Mouse (Mus musculus) midbrain, embryonic 10.5 days (tissue): ENCODE results near the gene Selplg. TPM values are rescaled to one million over a fixed set of nuclear protein-coding genes. Genes with fewer than 3 reads are reported as not detected.
A peak's percentile ranks its signal among the peaks of the same experiment; 100 is the strongest.

ENCODE experiments used
- DNase-seq: peaks from one replicate; pipeline ENCODE4 v3.0.0-alpha.2; 2017; ENCODE audit warnings: low spot score
- H3K27ac ChIP-seq: fragments of 300-500 bp; sonication (generic); replicated peaks from 2 replicates; pipeline ENCODE4 v1.5.1; 2016; ENCODE audit warnings: mild to moderate bottlenecking
- H3K27me3 ChIP-seq: fragments of 300-500 bp; sonication (generic); 2 replicates; pipeline ENCODE4 v1.6.1; 2016; ENCODE audit warnings: low read depth, mild to moderate bottlenecking; ENCODE audit not compliant: poor library complexity, severe bottlenecking
- H3K36me3 ChIP-seq: fragments of 300-500 bp; sonication (generic); 2 replicates; pipeline ENCODE4 v1.6.1; 2016; ENCODE audit warnings: mild to moderate bottlenecking, moderate library complexity
- H3K4me1 ChIP-seq: fragments of 300-500 bp; sonication (generic); 2 replicates; pipeline ENCODE4 v1.6.1; 2016
- H3K4me3 ChIP-seq: fragments of 300-500 bp; sonication (generic); 2 replicates; pipeline ENCODE4 v1.5.1; 2016; ENCODE audit warnings: mild to moderate bottlenecking, moderate library complexity
- H3K9me3 ChIP-seq: fragments of 300-500 bp; sonication (generic); replicated peaks from 2 replicates; pipeline ENCODE4 v1.6.1; 2016; ENCODE audit warnings: mild to moderate bottlenecking
- WGBS: fragments of 180-500 bp; shearing (Covaris S2); methylation state at CpG from one replicate; pipeline ENCODE4 v1.1.7; 2016; 5-methylcytosine and 5-hydroxymethylcytosine counted together
- polyA plus RNA-seq: library from polyadenylated mRNA; unstranded; fragments of >200 nt; fragmentation: Nextera tagmentation; extraction: Ambion mirVana; gene quantifications from 2 replicates; pipeline ENCODE4 v1.2.1, GENCODE M21; 2016

Gene Selplg
- 0.77 and 1.5 TPM in 2 replicates for polyA plus RNA-seq

DNA sequence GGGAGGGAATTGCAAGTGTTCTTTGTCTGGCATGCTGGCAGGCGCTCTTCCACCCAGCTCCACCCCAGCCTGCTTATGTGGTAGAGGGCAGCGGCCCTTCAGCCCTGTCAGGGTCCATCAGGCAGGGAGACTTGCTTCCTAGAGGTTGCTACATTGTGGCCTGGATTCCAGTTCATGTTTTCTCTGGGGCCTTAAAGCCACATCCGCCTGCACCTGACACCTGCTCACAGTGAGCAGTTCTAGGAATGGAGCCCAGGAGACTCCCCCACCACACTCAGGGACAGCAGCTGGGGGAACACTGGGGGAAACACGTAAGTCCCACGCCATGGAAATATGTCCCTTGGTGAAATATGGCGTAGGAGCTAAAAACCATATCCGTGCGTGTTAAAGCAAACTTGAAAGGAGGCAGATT is at the start of gene Selplg:
TSS of gene Selplg (minus strand) at position 155 of the 412 bp plus-strand sequence.
- Histone ChIP-seq H3K27ac (peak within 1 kb of the TSS; percentile 39; the same call in 1 of the 2 replicates), H3K4me3 (no peak within 1 kb of the TSS), H3K9me3 (no peaks in the 10 kb centered on the region), H3K4me1 (peaks cover 13% of the 10 kb centered on the region), H3K27me3 (no peaks in the 10 kb centered on the region), H3K36me3 (no peaks in the 10 kb centered on the region)
- no peak for DNase-seq
- WGBS, result 51% methylated on average over 8 of the region's 8 CpGs

DNA sequence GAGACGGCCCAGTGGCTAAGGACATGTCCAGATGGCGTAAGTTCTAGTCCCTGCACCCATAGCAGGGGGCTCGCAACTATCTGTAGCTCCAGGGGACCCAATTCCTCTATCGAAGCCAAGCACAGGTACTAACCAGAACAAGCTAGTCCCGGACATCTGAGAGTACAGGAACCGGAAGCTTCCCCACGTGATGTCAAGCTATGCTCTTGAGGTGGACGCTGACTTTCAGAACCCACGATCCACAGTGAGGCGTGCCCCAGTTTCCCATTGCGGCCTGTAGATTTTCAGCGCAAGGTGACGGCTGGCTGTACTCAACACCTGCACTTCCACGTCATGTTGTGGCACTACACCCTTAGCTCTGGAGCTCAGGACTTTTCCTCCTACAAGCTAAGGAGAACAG is 48.7 kb upstream of the Selplg start:
- no peak for DNase-seq
- H3K27ac ChIP-seq, result no peak overlapping the region
- H3K36me3 ChIP-seq, result peaks cover 63% of the 10 kb centered on the region
- H3K4me3 ChIP-seq, result no peak overlapping the region
- WGBS, result 95% methylated on average over 14 of the region's 14 CpGs
- H3K4me1 ChIP-seq, result peaks cover 49% of the 10 kb centered on the region
- H3K9me3 ChIP-seq, result no peaks in the 10 kb centered on the region
- no peaks in the 10 kb centered on the region for H3K27me3 ChIP-seq

GRCm38 (mm10) chr5:113878943-113879617 is 46.6 kb upstream of the Selplg start:
- 93% methylated on average over 17 of the region's 17 CpGs for WGBS
- Histone ChIP-seq H3K4me1 (peaks cover 49% of the 10 kb centered on the region), H3K27ac (no peak overlapping the region), H3K9me3 (no peaks in the 10 kb centered on the region), H3K27me3 (no peaks in the 10 kb centered on the region), H3K36me3 (peaks cover 81% of the 10 kb centered on the region), H3K4me3 (no peak overlapping the region)
- DNase-seq, result no peak

GRCm38 (mm10) chr5:113877565-113877964 is 45.1 kb upstream of the Selplg start:
- H3K27ac ChIP-seq, result no peak overlapping the region
- peaks cover 79% of the 10 kb centered on the region for H3K36me3 ChIP-seq
- no peak for DNase-seq
- 80% methylated on average over 3 of the region's 3 CpGs for WGBS
- no peaks in the 10 kb centered on the region for H3K9me3 ChIP-seq
- no peak overlapping the region for H3K4me3 ChIP-seq
- H3K27me3 ChIP-seq, result no peaks in the 10 kb centered on the region
- peaks cover 49% of the 10 kb centered on the region for H3K4me1 ChIP-seq

DNA sequence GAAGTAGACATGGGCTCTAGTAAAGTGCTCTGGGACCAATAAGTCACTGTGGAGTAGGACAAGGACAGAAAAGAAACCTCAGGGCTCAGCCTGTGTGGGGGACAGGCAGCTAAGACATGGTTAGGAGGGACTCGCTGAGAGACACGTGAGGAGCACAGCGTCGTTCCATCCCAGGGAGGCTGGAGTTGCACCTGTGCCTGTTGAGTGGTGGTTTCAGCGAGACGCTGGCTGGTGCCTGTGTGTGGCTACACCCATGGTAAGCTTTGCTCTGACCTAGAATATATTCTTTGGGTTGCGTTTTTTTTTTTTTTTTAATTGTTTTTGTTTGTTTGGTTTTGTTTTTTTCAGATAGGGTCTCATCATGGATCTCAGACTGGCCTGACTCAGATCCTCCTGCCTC is 43.7 kb upstream of the Selplg start:
- Histone ChIP-seq H3K27me3 (no peaks in the 10 kb centered on the region), H3K27ac (peak overlapping the region; percentile 55), H3K36me3 (peaks cover 65% of the 10 kb centered on the region), H3K9me3 (no peaks in the 10 kb centered on the region), H3K4me3 (no peak overlapping the region), H3K4me1 (peaks cover 55% of the 10 kb centered on the region)
- WGBS, result 95% methylated on average over 7 of the region's 7 CpGs
- no peak for DNase-seq

DNA sequence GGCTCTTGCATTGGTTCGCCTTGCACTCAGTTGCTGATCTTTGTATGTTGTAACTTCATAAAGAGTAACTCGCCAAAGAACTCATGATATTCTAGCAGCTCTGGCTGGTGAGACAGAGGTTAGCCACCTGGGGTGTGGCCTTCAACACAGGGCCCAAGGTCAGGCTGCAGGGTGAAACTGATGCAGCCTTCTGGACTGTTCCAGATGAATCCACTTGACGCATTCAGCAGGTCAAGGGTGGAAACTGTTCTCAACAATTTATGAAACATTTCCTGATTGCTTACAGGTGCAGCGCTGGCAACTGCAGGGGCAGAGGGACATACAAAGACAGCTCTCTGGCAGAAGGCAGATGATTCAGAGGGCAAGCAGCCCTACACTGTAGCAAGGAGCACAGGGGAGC is 43.2 kb upstream of the Selplg start:
- Histone ChIP-seq H3K4me1 (peaks cover 61% of the 10 kb centered on the region), H3K27me3 (no peaks in the 10 kb centered on the region), H3K27ac (peak overlapping the region; percentile 55), H3K9me3 (no peaks in the 10 kb centered on the region), H3K36me3 (peaks cover 60% of the 10 kb centered on the region), H3K4me3 (no peak overlapping the region)
- WGBS, result 88% methylated on average over 4 of the region's 4 CpGs
- DNase-seq, result no peak

GRCm38 (mm10) chr5:113874063-113875024 is 41.9 kb upstream of the Selplg start:
- Histone ChIP-seq H3K4me3 (peak overlapping the region; percentile 31), H3K36me3 (peaks cover 47% of the 10 kb centered on the region), H3K27ac (peak overlapping the region; percentile 95), H3K4me1 (peaks cover 67% of the 10 kb centered on the region), H3K9me3 (no peaks in the 10 kb centered on the region), H3K27me3 (no peaks in the 10 kb centered on the region)
- WGBS, result 65% methylated on average over 19 of the region's 19 CpGs
- DNase-seq, result no peak

DNA sequence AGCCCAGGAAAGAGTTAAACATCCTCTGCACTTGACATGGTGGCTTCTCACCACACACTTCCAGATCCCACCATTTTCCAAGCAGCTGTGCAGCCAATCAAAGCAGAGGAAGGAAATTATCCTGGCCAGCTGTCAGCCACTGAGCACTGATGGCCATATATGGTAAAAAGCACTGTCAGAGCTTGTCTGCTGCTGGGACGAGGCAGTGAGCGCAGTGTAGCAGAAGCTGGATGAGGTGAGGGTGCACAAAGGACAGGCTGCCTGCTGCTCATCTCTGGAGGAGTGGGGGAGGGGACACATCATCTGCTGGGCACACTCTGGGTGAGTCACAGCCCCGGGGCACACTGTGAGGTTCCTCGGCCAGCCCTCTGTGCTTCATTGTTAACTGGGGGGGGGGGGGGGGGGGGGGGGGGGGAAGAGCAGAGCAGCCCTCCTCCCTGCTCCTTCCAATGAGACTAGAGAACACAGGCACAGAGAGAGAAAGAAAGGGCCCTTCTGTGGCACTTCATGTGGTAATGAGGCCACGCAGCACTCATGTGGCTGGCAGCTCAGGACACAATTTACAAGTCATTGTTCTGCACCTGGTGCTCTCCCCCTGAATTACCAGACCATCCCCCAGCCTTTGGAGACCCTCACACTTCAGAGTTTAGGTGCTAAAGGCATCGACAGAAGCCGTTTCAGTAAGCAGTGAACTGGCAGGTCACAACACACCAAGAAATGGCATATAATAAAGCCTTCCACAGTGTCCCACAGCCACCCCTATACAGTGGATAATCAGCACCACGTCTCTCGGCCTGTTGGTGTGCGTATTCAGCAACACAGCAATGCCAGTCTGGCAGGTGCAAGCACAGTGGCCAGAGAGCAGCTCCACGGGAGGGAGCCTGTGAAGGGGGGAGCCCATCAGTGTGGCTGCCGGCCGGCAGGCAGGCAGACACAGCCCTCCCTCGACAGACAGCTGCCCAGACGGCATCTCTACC is 40.8 kb upstream of the Selplg start:
- H3K9me3 ChIP-seq, result no peaks in the 10 kb centered on the region
- peaks cover 37% of the 10 kb centered on the region for H3K36me3 ChIP-seq
- 8% methylated on average over 14 of the region's 15 CpGs for WGBS
- peak; percentile 84 for DNase-seq
- H3K4me1 ChIP-seq, result peaks cover 71% of the 10 kb centered on the region
- H3K27ac ChIP-seq, result peak overlapping the region; percentile 95
- peak overlapping the region; percentile 31 for H3K4me3 ChIP-seq
- H3K27me3 ChIP-seq, result no peaks in the 10 kb centered on the region

GRCm38 (mm10) chr5:113871903-113872548 is 39.6 kb upstream of the Selplg start:
- 79% methylated on average over 7 of the region's 7 CpGs for WGBS
- no peak for DNase-seq
- no peaks in the 10 kb centered on the region for H3K27me3 ChIP-seq
- H3K4me3 ChIP-seq, result 0 out of 2 replicates have a peak overlapping the region, but pooled peaks have one; percentile 3
- H3K27ac ChIP-seq, result peak overlapping the region; percentile 95
- peaks cover 71% of the 10 kb centered on the region for H3K4me1 ChIP-seq
- H3K36me3 ChIP-seq, result peaks cover 27% of the 10 kb centered on the region
- H3K9me3 ChIP-seq, result no peaks in the 10 kb centered on the region

- Histone ChIP-seq H3K4me1 (peaks cover 59% of the 10 kb centered on the region), H3K4me3 (no peak overlapping the region), H3K27me3 (no peaks in the 10 kb centered on the region), H3K27ac (peak overlapping the region; percentile 95), H3K9me3 (no peaks in the 10 kb centered on the region), H3K36me3 (peaks cover 14% of the 10 kb centered on the region)
- DNase-seq, result no peak
- 59% methylated on average over 21 of the region's 21 CpGs for WGBS
These were observed 38.1 kb upstream of the Selplg start for GRCm38 (mm10) chr5:113870393-113871040.

DNA sequence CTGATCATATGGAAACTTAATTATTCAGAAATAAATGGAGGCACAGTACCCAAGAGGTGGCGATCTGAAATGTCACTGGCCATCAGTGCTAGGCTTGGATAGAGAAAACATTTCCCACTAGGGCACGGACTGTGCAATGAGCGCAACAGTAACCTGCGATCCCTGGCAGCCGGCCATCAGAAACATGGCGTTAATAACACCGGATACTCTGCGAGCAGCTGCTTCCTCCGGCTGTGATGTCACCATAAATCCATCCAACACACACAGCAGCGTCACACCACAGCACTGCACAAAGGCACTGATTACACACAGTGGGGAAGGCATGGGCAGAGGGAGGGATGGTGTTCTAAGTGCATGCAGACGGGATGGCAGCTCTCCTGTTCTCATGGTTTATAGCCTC is 36.7 kb upstream of the Selplg start:
- Histone ChIP-seq H3K9me3 (no peaks in the 10 kb centered on the region), H3K4me3 (no peak overlapping the region), H3K27ac (no peak overlapping the region; the same call in 1 of the 2 replicates), H3K4me1 (peaks cover 46% of the 10 kb centered on the region), H3K27me3 (no peaks in the 10 kb centered on the region), H3K36me3 (peaks cover 16% of the 10 kb centered on the region)
- no peak for DNase-seq
- 91% methylated on average over 11 of the region's 11 CpGs for WGBS
